In genomic region chr14:59820115-59820419, GRCm38 (mm10) we compare ENCODE assay signal across 17 mouse cellular contexts.
"Had no signal": no experiment of that assay in that cellular context is flagged by ENCODE, and none has a peak within 500 bp of the region (broad histone marks: within the 10 kb centered on the region; RNA-seq: fewer than 3 reads in every experiment).

No protein-coding gene starts in this region.

- DNase-seq: kidney, adult 18-20 months; kidney, postnatal 10 days; kidney, postnatal 4 days; left cerebral cortex, postnatal 4 days; lung, embryonic 14.5 days; lung, postnatal 10 days; lung, postnatal 4 days; right cerebral cortex, adult 18-20 months; right cerebral cortex, postnatal 25 days; thymus, postnatal 36 days had no signal

- H3K36me3 ChIP-seq: intestine, embryonic 15.5 days; limb, embryonic 13.5 days; liver, embryonic 15.5 days; midbrain, embryonic 12.5 days; neural tube, embryonic 12.5 days had no signal

- H3K27ac ChIP-seq: intestine, embryonic 15.5 days; layer of hippocampus, adult 2 months; limb, embryonic 13.5 days; liver, embryonic 15.5 days; midbrain, embryonic 12.5 days; neural tube, embryonic 12.5 days had no signal

- H3K9me3 ChIP-seq: intestine, embryonic 15.5 days; liver, embryonic 15.5 days; neural tube, embryonic 12.5 days had no signal

- ATAC-seq: intestine, embryonic 15.5 days had no signal

- H3K4me2 ChIP-seq: intestine, embryonic 15.5 days; limb, embryonic 13.5 days; liver, embryonic 11.5 days; liver, embryonic 15.5 days; lung, embryonic 14.5 days; midbrain, embryonic 12.5 days; neural tube, embryonic 12.5 days had no signal

- H3K27me3 ChIP-seq: intestine, embryonic 15.5 days; liver, embryonic 15.5 days; midbrain, embryonic 12.5 days; neural tube, embryonic 12.5 days had no signal

- H3K4me3 ChIP-seq: intestine, embryonic 15.5 days; layer of hippocampus, adult 2 months; limb, embryonic 13.5 days; liver, embryonic 15.5 days; midbrain, embryonic 12.5 days; neural tube, embryonic 12.5 days had no signal

- H3K9ac ChIP-seq: intestine, embryonic 15.5 days; limb, embryonic 13.5 days; liver, embryonic 15.5 days; lung, embryonic 14.5 days; midbrain, embryonic 12.5 days; neural tube, embryonic 12.5 days had no signal

- H3K4me1 ChIP-seq: liver, embryonic 15.5 days had no signal
